In the genomic region with DNA sequence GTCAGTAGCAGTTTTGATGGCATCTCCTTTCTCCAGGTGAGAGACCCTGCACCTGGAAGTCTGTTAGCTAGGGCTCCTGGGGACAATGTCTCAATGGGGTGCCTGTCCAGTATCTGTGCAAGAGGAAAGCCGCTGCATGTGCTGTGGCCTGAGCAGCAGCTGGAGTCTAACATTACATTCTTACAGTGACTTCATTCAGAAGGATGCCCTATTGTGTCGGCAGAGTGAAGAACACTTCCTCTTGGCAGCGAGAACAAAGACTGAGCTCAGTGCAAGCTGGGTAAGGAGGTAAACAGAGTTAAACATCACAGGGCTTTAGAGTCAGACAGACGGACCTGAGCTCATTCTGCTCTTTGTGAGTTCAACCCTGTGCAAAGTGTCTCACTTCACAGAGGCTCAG, we compare ENCODE assay signal across 10 mouse cellular contexts.
A peak's percentile ranks its signal among the peaks of the same experiment; 100 is the strongest.
DNase-seq lines count a peak whose midpoint lies in the region; ATAC-seq and TF ChIP-seq lines count a peak whose summit lies in the region.
"Had no signal": no experiment of that assay in that cellular context is flagged by ENCODE, and none has a peak within 500 bp of the region (broad histone marks: within the 10 kb centered on the region; RNA-seq: fewer than 3 reads in every experiment).

No protein-coding gene starts in this region.

- H3K27me3 ChIP-seq in intestine, embryonic 16.5 days (replicated peaks; ENCODE audit: control insufficient read depth, insufficient read depth, low read length), result no peaks in the 10 kb centered on the region
- H3K27me3 ChIP-seq in intestine, postnatal 0 days (replicated peaks; ENCODE audit: control insufficient read depth, insufficient read depth, low read length), result no peaks in the 10 kb centered on the region
- no peaks in the 10 kb centered on the region for H3K27me3 ChIP-seq in hindbrain, embryonic 11.5 days (ENCODE audit: control insufficient read depth, insufficient read depth, low read length)
- H3K27me3 ChIP-seq in midbrain, embryonic 10.5 days (ENCODE audit: low read depth, poor library complexity, severe bottlenecking), result no peaks in the 10 kb centered on the region

- no peak overlapping the region; the same call in 1 of the 2 replicates for H3K9ac ChIP-seq in intestine, embryonic 16.5 days (ENCODE audit: low read depth, low read length)
- H3K9ac ChIP-seq in intestine, postnatal 0 days (ENCODE audit: low read depth, low read length), result no peak overlapping the region
- no peak overlapping the region for H3K9ac ChIP-seq in hindbrain, embryonic 11.5 days (ENCODE audit: low read depth, low read length)

- H3K27ac ChIP-seq in intestine, embryonic 16.5 days (ENCODE audit: low read length), result no peak overlapping the region
- H3K27ac ChIP-seq in intestine, postnatal 0 days (ENCODE audit: low read depth, low read length), result no peak overlapping the region
- H3K27ac ChIP-seq in hindbrain, embryonic 11.5 days (ENCODE audit: low read depth, low read length), result no peak overlapping the region
- H3K27ac ChIP-seq in midbrain, embryonic 10.5 days (replicated peaks), result peak overlapping the region; percentile 24; the same call in 1 of the 2 replicates

- peaks cover 17% of the 10 kb centered on the region for H3K4me1 ChIP-seq in intestine, embryonic 16.5 days (ENCODE audit: control insufficient read depth, insufficient read depth, low read length)
- 0 out of 2 replicates have a peak, but pooled peaks cover 7% of the 10 kb centered on the region for H3K4me1 ChIP-seq in intestine, postnatal 0 days (replicated peaks; ENCODE audit: control insufficient read depth, insufficient read depth, low read length)
- H3K4me1 ChIP-seq in hindbrain, embryonic 11.5 days (replicated peaks; ENCODE audit: control insufficient read depth, insufficient read depth, low read length), result no peaks in the 10 kb centered on the region; the same call in 1 of the 2 replicates
- peaks cover 25% of the 10 kb centered on the region for H3K4me1 ChIP-seq in midbrain, embryonic 10.5 days

- no peak overlapping the region for H3K4me3 ChIP-seq in intestine, embryonic 16.5 days (ENCODE audit: low read length)
- H3K4me3 ChIP-seq in intestine, postnatal 0 days (ENCODE audit: low read depth, low read length), result no peak overlapping the region
- no peak overlapping the region for H3K4me3 ChIP-seq in hindbrain, embryonic 11.5 days (ENCODE audit: low read depth, low read length)
- no peak overlapping the region for H3K4me3 ChIP-seq in midbrain, embryonic 10.5 days

- TF ChIP-seq POLR2A in brain, embryonic 14.5 days (IDR thresholded peaks at IDR 0.05; ENCODE audit: borderline replicate concordance, extremely low read depth, insufficient read depth, insufficient read length, poor library complexity, severe bottlenecking), result no peak

- no peak overlapping the region for H3K4me2 ChIP-seq in intestine, embryonic 16.5 days (ENCODE audit: low read depth, low read length)
- H3K4me2 ChIP-seq in intestine, postnatal 0 days (replicated peaks; ENCODE audit: low read depth), result no peak overlapping the region
- no peak overlapping the region for H3K4me2 ChIP-seq in hindbrain, embryonic 11.5 days (replicated peaks; ENCODE audit: low read depth, low read length)

- H3K9me3 ChIP-seq in intestine, embryonic 16.5 days (ENCODE audit: control insufficient read depth, low read length), result no peaks in the 10 kb centered on the region
- no peaks in the 10 kb centered on the region for H3K9me3 ChIP-seq in intestine, postnatal 0 days (ENCODE audit: control insufficient read depth)
- H3K9me3 ChIP-seq in hindbrain, embryonic 11.5 days (ENCODE audit: control insufficient read depth, low read length), result no peaks in the 10 kb centered on the region
- H3K9me3 ChIP-seq in midbrain, embryonic 10.5 days (replicated peaks), result no peaks in the 10 kb centered on the region

- TF ChIP-seq CTCF in intestine, postnatal 0 days (IDR thresholded peaks at IDR 0.05; ENCODE audit: low read depth), result no peak
- no peak for TF ChIP-seq CTCF in brain, embryonic 14.5 days (IDR thresholded peaks at IDR 0.05; ENCODE audit: borderline replicate concordance, extremely low read depth, insufficient read depth, insufficient read length)

- 29% methylated on average over 4 of the region's 4 CpGs for WGBS in intestine, embryonic 16.5 days
- WGBS in intestine, postnatal 0 days, result 34% methylated on average over 4 of the region's 4 CpGs
- 11% methylated on average over 4 of the region's 4 CpGs for WGBS in hindbrain, embryonic 11.5 days
- WGBS in midbrain, embryonic 10.5 days, result 20% methylated on average over 4 of the region's 4 CpGs

- peak; percentile 68 for DNase-seq in brain, embryonic 14.5 days (ENCODE audit: low read depth)
- peak; percentile 34 for DNase-seq in hindbrain, embryonic 11.5 days (ENCODE audit: low spot score)
- no peak for DNase-seq in midbrain, embryonic 10.5 days (ENCODE audit: low spot score)
- DNase-seq in right cerebral cortex, postnatal 10 days (ENCODE audit: low spot score in 2 of 2), result no peak
- DNase-seq in heart, adult 18-20 months, result no peak
- DNase-seq: adrenal gland, adult 2 months; cerebellum, adult 9-11 months had no signal

- peak; percentile 24; the same call in 1 of the 2 replicates for ATAC-seq in intestine, embryonic 16.5 days
- no peak; the same call in 1 of the 2 replicates for ATAC-seq in intestine, postnatal 0 days
- ATAC-seq in hindbrain, embryonic 11.5 days (ENCODE audit: low FRiP score), result peak; percentile 43; the same call in 1 of the 2 replicates
- ATAC-seq in megakaryocyte-erythroid progenitor cell, adult 5-6 weeks (replicated peaks; ENCODE audit: low FRiP score, low TSS enrichment, poor library complexity, severe bottlenecking), result no peak

- H3K36me3 ChIP-seq in intestine, embryonic 16.5 days (ENCODE audit: control insufficient read depth, insufficient read depth, low read length), result no peaks in the 10 kb centered on the region
- H3K36me3 ChIP-seq in intestine, postnatal 0 days (ENCODE audit: control insufficient read depth, insufficient read depth), result no peaks in the 10 kb centered on the region
- no peaks in the 10 kb centered on the region for H3K36me3 ChIP-seq in hindbrain, embryonic 11.5 days (ENCODE audit: control insufficient read depth, insufficient read depth, low read length)
- H3K36me3 ChIP-seq in midbrain, embryonic 10.5 days, result no peaks in the 10 kb centered on the region

Comparison
In these comparisons a context has a peak if more than half of its experiments do, and no peak if none do; other contexts are left out.
1. ATAC-seq: peak in intestine, embryonic 16.5 days (single experiment) and hindbrain, embryonic 11.5 days (single experiment); none in intestine, postnatal 0 days (single experiment) and megakaryocyte-erythroid progenitor cell, adult 5-6 weeks (single experiment).
2. DNase-seq: peak in brain, embryonic 14.5 days (single experiment) and hindbrain, embryonic 11.5 days (single experiment); none in midbrain, embryonic 10.5 days (single experiment), right cerebral cortex, postnatal 10 days (0 of 2) and heart, adult 18-20 months (0 of 2).